Mouse (Mus musculus) thymus, postnatal 36 days (tissue): ENCODE results near the gene Scgb2b26.
"Not testable (repeated sequence)": the region's sequence is repeated elsewhere in the genome, so short reads cannot be mapped to it uniquely, and the experiment has no call there.

Experiments used
- DNase-seq, 2 experiments: peaks; one replicate each; pipeline ENCODE4 v3.0.0; 2022; ENCODE audit warnings: mixed read lengths in 2 of 2

Scgb2b26 gene

GRCm38 (mm10) chr7:33944940-33945339, at the start of gene Scgb2b26:
Gene Scgb2b26 (minus strand): TSS chr7:33945040.
- DNase-seq: no peak

- DNase-seq: not testable (repeated sequence)
These were observed 37.4 kb upstream of the Scgb2b26 start for GRCm38 (mm10) chr7:33982281-33982680.

- no peak for DNase-seq
These were observed 41.9 kb downstream of the Scgb2b26 start for GRCm38 (mm10) chr7:33902982-33903381.

GRCm38 (mm10) chr7:33900803-33901202, 44.0 kb downstream of the Scgb2b26 start:
- no peak for DNase-seq

- DNase-seq: no peak
These were observed 44.8 kb downstream of the Scgb2b26 start for GRCm38 (mm10) chr7:33900007-33900406.
